Comparison of ENCODE assay signal across 8 mouse cellular contexts in the genomic region with DNA sequence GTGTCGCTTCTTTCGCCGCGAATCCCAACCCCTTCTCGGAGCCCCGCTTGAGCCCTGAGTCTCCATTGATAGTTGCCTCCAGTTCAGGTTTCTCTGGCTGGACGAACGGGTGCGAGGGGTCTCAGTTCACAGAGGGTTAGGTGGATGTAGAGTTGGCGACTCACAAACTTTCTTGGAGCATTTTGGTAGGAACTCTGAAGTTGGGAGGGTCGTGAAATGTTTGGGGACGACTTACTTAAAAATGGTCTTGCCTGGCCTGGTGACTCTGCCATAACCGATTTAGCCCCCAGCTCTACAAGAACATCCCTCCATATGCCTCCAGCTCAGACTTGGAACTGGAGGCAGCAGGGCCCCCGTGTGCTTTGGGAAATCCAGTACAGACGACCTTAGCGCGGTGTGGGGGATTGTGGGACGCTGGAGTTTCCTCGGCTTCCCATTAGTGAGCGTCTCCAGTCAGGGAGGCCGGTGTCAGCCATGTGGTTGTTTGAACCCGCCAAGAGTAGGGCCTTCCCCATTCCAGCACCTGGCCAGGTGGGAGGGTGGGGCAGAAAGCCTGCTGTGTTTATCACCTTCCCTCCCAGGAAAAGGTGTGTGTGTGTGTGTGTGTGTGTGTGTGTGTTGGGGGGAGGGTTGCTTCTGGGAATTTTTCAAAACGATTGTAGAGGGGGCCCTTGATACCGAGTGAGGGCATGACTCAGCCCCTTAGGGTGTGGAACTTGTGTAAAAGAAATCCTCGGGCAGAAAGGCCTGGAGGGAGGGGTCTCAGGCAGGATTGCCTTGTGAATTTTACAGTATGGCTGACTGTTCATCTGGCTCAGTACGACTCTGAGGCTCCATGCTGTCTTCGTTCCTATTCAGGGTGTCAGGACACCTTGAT. TPM values are rescaled to one million over a fixed set of nuclear protein-coding genes. Genes with fewer than 3 reads are reported as not detected.
A peak's percentile ranks its signal among the peaks of the same experiment; 100 is the strongest.
DNase-seq lines count a peak whose midpoint lies in the region; ATAC-seq and TF ChIP-seq lines count a peak whose summit lies in the region.

No protein-coding gene starts in this region.

- H3K9ac ChIP-seq in forebrain, embryonic 15.5 days (replicated peaks) = peak overlapping the region; percentile 96
- peak overlapping the region; percentile 90 for H3K9ac ChIP-seq in intestine, embryonic 14.5 days (ENCODE audit: low read length)
- peak overlapping the region; percentile 98 for H3K9ac ChIP-seq in liver, embryonic 16.5 days (ENCODE audit: low read depth, low read length)

- peak overlapping the region; percentile 89 for H3K4me3 ChIP-seq in bone marrow macrophage, adult 2 months (ENCODE audit: insufficient read depth, low read length)
- peak overlapping the region; percentile 99 for H3K4me3 ChIP-seq in forebrain, embryonic 15.5 days
- peak overlapping the region; percentile 80 for H3K4me3 ChIP-seq in intestine, embryonic 14.5 days (ENCODE audit: low read depth, low read length)
- peak overlapping the region; percentile 99 for H3K4me3 ChIP-seq in liver, embryonic 16.5 days (ENCODE audit: low read depth, low read length)

- peak overlapping the region; percentile 89 for H3K4me2 ChIP-seq in forebrain, embryonic 15.5 days (replicated peaks)
- H3K4me2 ChIP-seq in intestine, embryonic 14.5 days (ENCODE audit: low read length) = peak overlapping the region; percentile 78
- peak overlapping the region; percentile 76 for H3K4me2 ChIP-seq in liver, embryonic 16.5 days (ENCODE audit: low read depth, low read length)

- no peaks in the 10 kb centered on the region for H3K9me3 ChIP-seq in forebrain, embryonic 15.5 days
- H3K9me3 ChIP-seq in intestine, embryonic 14.5 days (ENCODE audit: control insufficient read depth, low read length) = no peaks in the 10 kb centered on the region
- no peaks in the 10 kb centered on the region for H3K9me3 ChIP-seq in liver, embryonic 16.5 days (replicated peaks; ENCODE audit: control insufficient read depth, low read length)

- H3K36me3 ChIP-seq in forebrain, embryonic 15.5 days = no peaks in the 10 kb centered on the region
- no peaks in the 10 kb centered on the region for H3K36me3 ChIP-seq in intestine, embryonic 14.5 days (ENCODE audit: control insufficient read depth, insufficient read depth, low read length)
- no peaks in the 10 kb centered on the region for H3K36me3 ChIP-seq in liver, embryonic 16.5 days (ENCODE audit: control insufficient read depth, insufficient read depth)

- no peaks in the 10 kb centered on the region for H3K27me3 ChIP-seq in forebrain, embryonic 15.5 days
- no peaks in the 10 kb centered on the region for H3K27me3 ChIP-seq in intestine, embryonic 14.5 days (replicated peaks; ENCODE audit: control insufficient read depth, insufficient read depth, low read length)
- H3K27me3 ChIP-seq in liver, embryonic 16.5 days (ENCODE audit: control insufficient read depth, insufficient read depth, low read depth, low read length) = no peaks in the 10 kb centered on the region

- no peak for TF ChIP-seq POLR2A in bone marrow macrophage, adult 2 months (IDR thresholded peaks at IDR 0.05; ENCODE audit: borderline replicate concordance, low read depth, low read length)

- peaks cover 30% of the 10 kb centered on the region for H3K4me1 ChIP-seq in bone marrow macrophage, adult 2 months (ENCODE audit: control insufficient read depth, insufficient read depth, low read length)
- peaks cover 42% of the 10 kb centered on the region for H3K4me1 ChIP-seq in forebrain, embryonic 15.5 days
- peaks cover 36% of the 10 kb centered on the region for H3K4me1 ChIP-seq in intestine, embryonic 14.5 days (replicated peaks; ENCODE audit: control insufficient read depth, insufficient read depth, low read length)
- H3K4me1 ChIP-seq in liver, embryonic 16.5 days (ENCODE audit: control insufficient read depth, low read depth, low read length) = peaks cover 62% of the 10 kb centered on the region

- peak; percentile 36 for DNase-seq in right cerebral cortex, adult 18-20 months
- no peak for DNase-seq in right cerebral cortex, postnatal 36 days (ENCODE audit: low spot score in 2 of 2)
- peak; percentile 79 for DNase-seq in intestine, embryonic 14.5 days (ENCODE audit: low spot score)
- peak; percentile 34 for DNase-seq in retina, postnatal 1 day
- no peak for DNase-seq in layer of hippocampus, adult 9-11 months

- no peak for ATAC-seq in forebrain, embryonic 15.5 days (replicated peaks)
- peak; percentile 36 for ATAC-seq in intestine, embryonic 14.5 days (replicated peaks; ENCODE audit: low FRiP score, low TSS enrichment, low read depth)
- no peak for ATAC-seq in liver, embryonic 16.5 days (ENCODE audit: low read depth)

- WGBS in forebrain, embryonic 15.5 days = 0% methylated on average over 27 of the region's 27 CpGs
- WGBS in intestine, embryonic 14.5 days = 1% methylated on average over 27 of the region's 27 CpGs
- WGBS in liver, embryonic 16.5 days (ENCODE audit: insufficient replicate concordance) = under 1% methylated on average over 27 of the region's 27 CpGs

- H3K27ac ChIP-seq in bone marrow macrophage, adult 2 months (ENCODE audit: insufficient read depth, low read depth, low read length) = peak overlapping the region; percentile 65
- H3K27ac ChIP-seq in forebrain, embryonic 15.5 days (replicated peaks) = peak overlapping the region; percentile 97
- peak overlapping the region; percentile 92 for H3K27ac ChIP-seq in intestine, embryonic 14.5 days (ENCODE audit: low read depth)
- peak overlapping the region; percentile 93 for H3K27ac ChIP-seq in liver, embryonic 16.5 days (ENCODE audit: low read length)

- TF ChIP-seq CTCF in bone marrow macrophage, adult 2 months (IDR thresholded peaks at IDR 0.05; ENCODE audit: low read depth, low read length) = no peak

RNA-seq across cellular contexts. Expression of gene Hdgf, which starts 1.1 kb away (rescaled TPM):
- polyA plus RNA-seq in bone marrow macrophage, adult 2 months (2012; ENCODE audit: insufficient read depth, insufficient read length, missing spikeins) = 170 and 180 TPM in 2 replicates
- polyA plus RNA-seq in forebrain, embryonic 15.5 days (2015; fragmentation: Nextera tagmentation; extraction: Ambion mirVana) = 226 and 235 TPM in 2 replicates
- 167 and 246 TPM in 2 replicates for polyA plus RNA-seq in intestine, embryonic 14.5 days (2014; fragmentation: Nextera tagmentation; extraction: Ambion mirVana)
- polyA plus RNA-seq in liver, embryonic 16.5 days (2015; fragmentation: Nextera tagmentation; extraction: Ambion mirVana) = 53.6 and 57.1 TPM in 2 replicates

RNA-seq across cellular contexts. Expression of gene Mrpl24, which starts 12.1 kb away (rescaled TPM):
- 139 and 147 TPM in 2 replicates for polyA plus RNA-seq in bone marrow macrophage, adult 2 months (2012; ENCODE audit: insufficient read depth, insufficient read length, missing spikeins)
- polyA plus RNA-seq in forebrain, embryonic 15.5 days (2015; fragmentation: Nextera tagmentation; extraction: Ambion mirVana) = 62.7 and 68.2 TPM in 2 replicates
- polyA plus RNA-seq in intestine, embryonic 14.5 days (2014; fragmentation: Nextera tagmentation; extraction: Ambion mirVana) = 73.3 and 74.2 TPM in 2 replicates
- 35.1 and 35.8 TPM in 2 replicates for polyA plus RNA-seq in liver, embryonic 16.5 days (2015; fragmentation: Nextera tagmentation; extraction: Ambion mirVana)

RNA-seq across cellular contexts. Expression of gene Prcc, which starts 21.8 kb away (rescaled TPM):
- polyA plus RNA-seq in bone marrow macrophage, adult 2 months (2012; ENCODE audit: insufficient read depth, insufficient read length, missing spikeins) = 31.2 and 34.8 TPM in 2 replicates
- 16.5 and 17.3 TPM in 2 replicates for polyA plus RNA-seq in forebrain, embryonic 15.5 days (2015; fragmentation: Nextera tagmentation; extraction: Ambion mirVana)
- polyA plus RNA-seq in intestine, embryonic 14.5 days (2014; fragmentation: Nextera tagmentation; extraction: Ambion mirVana) = 14.3 and 14.7 TPM in 2 replicates
- 4.1 and 4.7 TPM in 2 replicates for polyA plus RNA-seq in liver, embryonic 16.5 days (2015; fragmentation: Nextera tagmentation; extraction: Ambion mirVana)

RNA-seq across cellular contexts. Expression of gene Isg20l2, which starts 22.9 kb away (rescaled TPM):
- 22.0 and 22.3 TPM in 2 replicates for polyA plus RNA-seq in bone marrow macrophage, adult 2 months (2012; ENCODE audit: insufficient read depth, insufficient read length, missing spikeins)
- polyA plus RNA-seq in forebrain, embryonic 15.5 days (2015; fragmentation: Nextera tagmentation; extraction: Ambion mirVana) = 49.7 and 50.0 TPM in 2 replicates
- polyA plus RNA-seq in intestine, embryonic 14.5 days (2014; fragmentation: Nextera tagmentation; extraction: Ambion mirVana) = 32.8 and 35.9 TPM in 2 replicates
- polyA plus RNA-seq in liver, embryonic 16.5 days (2015; fragmentation: Nextera tagmentation; extraction: Ambion mirVana) = 17.2 and 17.5 TPM in 2 replicates

RNA-seq across cellular contexts. Expression of gene Rrnad1, which starts 23.3 kb away (rescaled TPM):
- 17.8 and 23.3 TPM in 2 replicates for polyA plus RNA-seq in bone marrow macrophage, adult 2 months (2012; ENCODE audit: insufficient read depth, insufficient read length, missing spikeins)
- polyA plus RNA-seq in forebrain, embryonic 15.5 days (2015; fragmentation: Nextera tagmentation; extraction: Ambion mirVana) = 20.1 and 20.2 TPM in 2 replicates
- 17.9 and 21.8 TPM in 2 replicates for polyA plus RNA-seq in intestine, embryonic 14.5 days (2014; fragmentation: Nextera tagmentation; extraction: Ambion mirVana)
- polyA plus RNA-seq in liver, embryonic 16.5 days (2015; fragmentation: Nextera tagmentation; extraction: Ambion mirVana) = 5.2 and 5.7 TPM in 2 replicates

Comparison
In these comparisons a context has a peak if more than half of its experiments do, and no peak if none do; other contexts are left out.
1. DNase-seq: peak in right cerebral cortex, adult 18-20 months (single experiment), intestine, embryonic 14.5 days (single experiment) and retina, postnatal 1 day (single experiment); none in right cerebral cortex, postnatal 36 days (0 of 2) and layer of hippocampus, adult 9-11 months (single experiment).
2. Peak in every context shown above with its lines, with median percentiles within 50 percentile points of each other: H3K27ac ChIP-seq, H3K4me3 ChIP-seq, H3K4me2 ChIP-seq and H3K9ac ChIP-seq.